Mouse (Mus musculus) embryo, embryonic 9.5 days (tissue): ENCODE results near the gene Gm3095.
"Not testable (repeated sequence)": the region's sequence is repeated elsewhere in the genome, so short reads cannot be mapped to it uniquely, and the experiment has no call there.

Source experiments
- DNase-seq: peaks from one replicate; pipeline ENCODE4 v3.0.0-alpha.2; 2017; ENCODE audit errors: extremely low spot score

The Gm3095 gene

DNA sequence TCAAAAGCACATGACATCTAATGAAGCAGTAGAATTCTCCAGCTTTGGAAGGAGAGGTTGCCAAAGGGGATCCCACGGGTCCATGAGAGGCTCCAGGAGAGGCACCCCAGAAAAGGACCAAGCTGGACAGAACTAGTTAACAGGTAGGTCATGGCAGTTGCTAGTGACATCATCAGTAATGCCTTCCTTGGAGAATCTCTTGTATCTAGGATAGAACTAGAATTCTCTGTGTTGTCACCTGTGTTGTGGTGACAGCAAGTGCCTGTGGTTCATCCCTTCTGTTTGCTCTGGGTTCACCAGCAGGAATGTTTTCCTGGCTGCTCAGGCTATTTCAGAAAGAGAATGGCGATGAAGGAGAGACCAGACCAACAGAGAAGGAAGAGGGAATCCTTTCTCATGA lies at the start of gene Gm3095:
Gene Gm3095 (plus strand): TSS at position 301 of the 400 bp plus-strand sequence.
- DNase-seq = not testable (repeated sequence)

- not testable (repeated sequence) for DNase-seq
Observed at GRCm38 (mm10) chr14:3931456-3931855, 31.9 kb upstream of the Gm3095 start, which contains the start of gene Gm3029. Gene Gm3029 (plus strand): TSS chr14:3931756.

- DNase-seq = not testable (repeated sequence)
Observed at GRCm38 (mm10) chr14:3998094-3998493, 34.7 kb downstream of the Gm3095 start, which contains the start of gene Gm3099. Gene Gm3099 (plus strand): TSS chr14:3998394.
